Mouse (Mus musculus): Measurements from ENCODE around the gene Eif2b3. TPM values are rescaled to one million over a fixed set of nuclear protein-coding genes. Genes with fewer than 3 reads are reported as not detected.
A peak's percentile ranks its signal among the peaks of the same experiment; 100 is the strongest.

The Eif2b3 gene
- polyA plus RNA-seq, 1 experiment from 2014 or later: 23.6 TPM

DNA sequence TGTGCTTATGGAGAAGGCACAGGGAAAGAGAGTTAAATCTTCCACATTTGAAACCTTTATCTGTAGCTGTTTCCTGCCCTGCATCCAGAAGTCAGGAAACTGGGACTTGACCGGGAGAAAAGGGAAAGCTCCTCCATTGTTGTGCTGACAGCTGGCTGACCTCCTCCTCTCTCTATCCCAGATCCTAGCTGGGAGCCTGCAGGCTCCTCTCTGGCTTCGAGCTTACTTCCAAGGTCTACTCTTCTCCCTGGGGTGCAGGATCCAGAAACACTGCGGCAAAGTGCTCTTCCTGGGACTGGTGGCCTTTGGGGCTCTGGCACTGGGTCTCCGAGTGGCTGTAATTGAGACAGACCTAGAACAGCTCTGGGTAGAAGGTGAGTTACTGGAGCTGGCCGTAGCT, 77.5 kb downstream of the Eif2b3 start:
- WGBS: 15% methylated on average over 5 of the region's 5 CpGs
- peak overlapping the region; percentile 50 for H3K4me3 ChIP-seq (ENCODE audit: low read length)
- H3K9me3 ChIP-seq (replicated peaks; ENCODE audit: control insufficient read depth, low read length): no peaks in the 10 kb centered on the region
- H3K4me1 ChIP-seq (ENCODE audit: control insufficient read depth, insufficient read depth, low read length): 0 out of 2 replicates have a peak, but pooled peaks cover 4% of the 10 kb centered on the region
- H3K27me3 ChIP-seq (ENCODE audit: control insufficient read depth, insufficient read depth, low read length): no peaks in the 10 kb centered on the region
- H3K36me3 ChIP-seq (ENCODE audit: control insufficient read depth, insufficient read depth): no peaks in the 10 kb centered on the region
- H3K27ac ChIP-seq (ENCODE audit: low read length): peak overlapping the region; percentile 61
- H3K9ac ChIP-seq (ENCODE audit: low read length): peak overlapping the region; percentile 63
- no peak for ATAC-seq (replicated peaks; ENCODE audit: extremely low read depth, insufficient read depth, low FRiP score)
- peak overlapping the region; percentile 66 for H3K4me2 ChIP-seq (ENCODE audit: low read depth, low read length)

DNA sequence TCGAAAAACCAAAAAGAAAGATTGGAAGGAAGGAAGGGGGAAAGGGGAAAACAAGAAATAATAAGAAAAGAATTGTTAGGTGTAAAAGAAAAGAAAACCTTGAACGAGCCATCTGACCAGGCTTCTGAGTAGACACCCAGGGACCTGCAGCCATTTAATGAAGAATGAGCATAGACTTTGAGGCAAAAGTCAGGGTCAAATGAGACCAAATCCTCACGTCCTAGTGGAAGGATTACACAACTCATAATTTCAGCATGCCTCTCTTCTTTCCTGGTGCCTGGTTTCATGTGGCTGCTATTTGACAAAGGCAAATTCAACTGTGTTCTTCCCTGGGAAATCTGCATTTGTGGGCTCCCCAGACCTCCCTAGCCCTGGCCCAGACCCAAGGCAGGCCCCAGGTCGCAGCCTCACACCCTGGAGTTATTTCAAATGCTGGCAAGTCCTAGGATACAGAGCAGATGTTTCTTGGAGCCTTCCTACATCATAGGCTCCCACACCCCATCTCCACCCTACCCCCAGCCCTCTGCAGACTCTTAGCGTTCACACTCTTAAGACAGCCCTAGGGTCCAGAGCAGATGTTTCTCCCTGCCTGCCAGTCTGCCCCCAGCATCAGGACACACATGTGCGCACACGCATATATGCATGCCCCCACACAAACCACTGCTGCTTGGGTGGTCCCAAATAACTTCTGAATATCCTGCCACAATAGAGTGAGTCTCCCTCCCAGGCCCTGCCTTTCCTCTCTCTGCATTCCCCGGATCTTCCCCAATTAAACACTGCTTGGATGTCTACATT, 79.0 kb downstream of the Eif2b3 start:
- 0 out of 2 replicates have a peak, but pooled peaks cover 4% of the 10 kb centered on the region for H3K4me1 ChIP-seq (ENCODE audit: control insufficient read depth, insufficient read depth, low read length)
- H3K27ac ChIP-seq (ENCODE audit: low read length): no peak overlapping the region
- no peak for ATAC-seq (replicated peaks; ENCODE audit: extremely low read depth, insufficient read depth, low FRiP score)
- H3K9me3 ChIP-seq (replicated peaks; ENCODE audit: control insufficient read depth, low read length): no peaks in the 10 kb centered on the region
- no peak overlapping the region for H3K9ac ChIP-seq (ENCODE audit: low read length)
- no peak overlapping the region for H3K4me3 ChIP-seq (ENCODE audit: low read length)
- H3K36me3 ChIP-seq (ENCODE audit: control insufficient read depth, insufficient read depth): no peaks in the 10 kb centered on the region
- H3K4me2 ChIP-seq (ENCODE audit: low read depth, low read length): no peak overlapping the region
- 68% methylated on average over 8 of the region's 8 CpGs for WGBS
- H3K27me3 ChIP-seq (ENCODE audit: control insufficient read depth, insufficient read depth, low read length): no peaks in the 10 kb centered on the region

DNA sequence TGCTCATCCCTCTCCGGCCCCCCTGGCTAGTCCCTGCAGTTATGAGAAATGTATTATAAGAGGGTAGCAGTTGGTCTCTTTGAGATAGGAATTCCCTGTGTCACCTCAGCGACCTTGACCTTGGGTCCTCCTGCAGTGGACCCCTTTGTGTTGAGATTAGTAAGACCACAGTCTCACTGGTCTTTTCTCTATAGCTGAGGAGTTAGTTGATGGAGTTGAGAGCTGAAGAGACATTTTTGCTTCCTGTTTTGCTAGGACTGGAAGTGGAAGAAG, 79.5 kb downstream of the Eif2b3 start:
- H3K4me2 ChIP-seq (ENCODE audit: low read depth, low read length): no peak overlapping the region
- H3K4me3 ChIP-seq (ENCODE audit: low read length): no peak overlapping the region
- no peak for ATAC-seq (replicated peaks; ENCODE audit: extremely low read depth, insufficient read depth, low FRiP score)
- H3K9me3 ChIP-seq (replicated peaks; ENCODE audit: control insufficient read depth, low read length): no peaks in the 10 kb centered on the region
- H3K9ac ChIP-seq (ENCODE audit: low read length): no peak overlapping the region
- no peaks in the 10 kb centered on the region for H3K27me3 ChIP-seq (ENCODE audit: control insufficient read depth, insufficient read depth, low read length)
- WGBS: 68% methylated on average over 2 of the region's 2 CpGs
- no peak overlapping the region for H3K27ac ChIP-seq (ENCODE audit: low read length)
- H3K36me3 ChIP-seq (ENCODE audit: control insufficient read depth, insufficient read depth): no peaks in the 10 kb centered on the region
- H3K4me1 ChIP-seq (ENCODE audit: control insufficient read depth, insufficient read depth, low read length): 0 out of 2 replicates have a peak, but pooled peaks cover 4% of the 10 kb centered on the region

DNA sequence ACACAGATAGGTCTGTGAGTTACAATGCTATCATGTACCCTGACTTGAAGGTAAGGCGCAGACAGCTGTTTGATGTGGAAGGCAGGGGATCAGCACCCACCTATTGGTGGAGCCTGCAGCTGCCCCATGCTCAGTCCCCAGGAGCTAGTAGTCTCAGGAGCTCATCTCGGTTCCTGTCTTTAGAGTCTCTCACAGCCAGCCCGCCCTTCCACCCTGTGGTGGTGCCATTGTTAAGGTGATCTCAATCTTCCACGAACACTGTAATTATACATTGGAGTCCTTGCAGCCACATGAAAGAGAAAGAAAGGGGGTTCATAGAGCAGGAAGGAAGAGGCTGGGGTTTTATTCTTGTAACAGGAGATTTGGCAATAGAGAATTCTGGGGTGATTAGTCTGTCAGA, 80.8 kb downstream of the Eif2b3 start:
- Histone ChIP-seq H3K9me3 (replicated peaks; ENCODE audit: control insufficient read depth, low read length) (no peaks in the 10 kb centered on the region), H3K9ac (ENCODE audit: low read length) (no peak overlapping the region), H3K4me3 (ENCODE audit: low read length) (no peak overlapping the region), H3K4me1 (ENCODE audit: control insufficient read depth, insufficient read depth, low read length) (0 out of 2 replicates have a peak, but pooled peaks cover 4% of the 10 kb centered on the region), H3K36me3 (ENCODE audit: control insufficient read depth, insufficient read depth) (no peaks in the 10 kb centered on the region), H3K27me3 (ENCODE audit: control insufficient read depth, insufficient read depth, low read length) (no peaks in the 10 kb centered on the region), H3K27ac (ENCODE audit: low read length) (no peak overlapping the region), H3K4me2 (ENCODE audit: low read depth, low read length) (no peak overlapping the region)
- 78% methylated on average over 4 of the region's 4 CpGs for WGBS
- ATAC-seq (replicated peaks; ENCODE audit: extremely low read depth, insufficient read depth, low FRiP score): no peak

DNA sequence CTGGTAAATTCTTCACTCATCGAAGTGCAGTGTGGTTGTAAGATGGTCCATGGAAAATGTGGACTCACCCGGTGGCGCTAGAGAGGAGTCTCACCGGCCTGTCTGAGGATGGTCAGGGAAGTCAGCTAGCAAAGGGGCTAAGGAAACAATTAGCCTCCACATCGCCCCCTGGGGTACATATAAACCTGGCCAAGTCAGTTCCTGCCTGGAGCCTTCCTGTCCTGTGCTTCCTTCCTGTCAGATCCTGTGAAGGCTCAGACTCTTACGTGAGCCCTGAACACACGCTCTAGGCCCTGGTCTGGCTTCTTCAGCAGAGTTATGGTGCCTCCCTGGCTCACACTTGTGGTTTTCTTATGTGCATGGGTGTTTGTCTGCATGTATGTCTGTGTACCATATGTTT, 82.0 kb downstream of the Eif2b3 start:
- H3K27me3 ChIP-seq (ENCODE audit: control insufficient read depth, insufficient read depth, low read length): no peaks in the 10 kb centered on the region
- WGBS: 51% methylated on average over 7 of the region's 7 CpGs
- no peaks in the 10 kb centered on the region for H3K9me3 ChIP-seq (replicated peaks; ENCODE audit: control insufficient read depth, low read length)
- 0 out of 2 replicates have a peak, but pooled peaks have one; percentile 40 for ATAC-seq (replicated peaks; ENCODE audit: extremely low read depth, insufficient read depth, low FRiP score)
- H3K9ac ChIP-seq (ENCODE audit: low read length): no peak overlapping the region
- no peak overlapping the region for H3K27ac ChIP-seq (ENCODE audit: low read length)
- H3K36me3 ChIP-seq (ENCODE audit: control insufficient read depth, insufficient read depth): no peaks in the 10 kb centered on the region
- 0 out of 2 replicates have a peak, but pooled peaks cover 1% of the 10 kb centered on the region for H3K4me1 ChIP-seq (ENCODE audit: control insufficient read depth, insufficient read depth, low read length)
- no peak overlapping the region for H3K4me2 ChIP-seq (ENCODE audit: low read depth, low read length)
- H3K4me3 ChIP-seq (ENCODE audit: low read length): no peak overlapping the region

DNA sequence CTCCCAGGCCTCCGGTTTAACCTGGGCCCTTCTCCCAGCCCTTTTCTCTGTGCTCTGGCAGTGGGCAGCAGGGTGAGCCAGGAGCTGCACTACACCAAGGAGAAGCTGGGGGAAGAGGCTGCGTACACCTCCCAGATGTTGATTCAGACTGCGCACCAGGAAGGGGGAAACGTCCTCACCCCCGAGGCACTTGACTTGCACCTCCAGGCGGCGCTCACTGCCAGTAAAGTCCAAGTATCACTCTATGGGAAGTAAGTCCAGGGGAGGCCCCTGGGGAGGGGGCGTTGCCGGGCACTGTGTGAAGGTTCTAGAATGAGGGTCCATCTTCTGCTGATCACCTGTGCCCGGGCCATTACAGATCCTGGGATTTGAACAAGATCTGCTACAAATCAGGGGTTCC, 85.5 kb downstream of the Eif2b3 start:
- Histone ChIP-seq H3K36me3 (ENCODE audit: control insufficient read depth, insufficient read depth) (no peaks in the 10 kb centered on the region), H3K4me1 (ENCODE audit: control insufficient read depth, insufficient read depth, low read length) (no peaks in the 10 kb centered on the region), H3K9me3 (replicated peaks; ENCODE audit: control insufficient read depth, low read length) (no peaks in the 10 kb centered on the region), H3K4me3 (ENCODE audit: low read length) (no peak overlapping the region), H3K9ac (ENCODE audit: low read length) (no peak overlapping the region), H3K27me3 (ENCODE audit: control insufficient read depth, insufficient read depth, low read length) (no peaks in the 10 kb centered on the region), H3K4me2 (ENCODE audit: low read depth, low read length) (no peak overlapping the region), H3K27ac (ENCODE audit: low read length) (no peak overlapping the region)
- ATAC-seq (replicated peaks; ENCODE audit: extremely low read depth, insufficient read depth, low FRiP score): no peak
- 73% methylated on average over 10 of the region's 10 CpGs for WGBS

DNA sequence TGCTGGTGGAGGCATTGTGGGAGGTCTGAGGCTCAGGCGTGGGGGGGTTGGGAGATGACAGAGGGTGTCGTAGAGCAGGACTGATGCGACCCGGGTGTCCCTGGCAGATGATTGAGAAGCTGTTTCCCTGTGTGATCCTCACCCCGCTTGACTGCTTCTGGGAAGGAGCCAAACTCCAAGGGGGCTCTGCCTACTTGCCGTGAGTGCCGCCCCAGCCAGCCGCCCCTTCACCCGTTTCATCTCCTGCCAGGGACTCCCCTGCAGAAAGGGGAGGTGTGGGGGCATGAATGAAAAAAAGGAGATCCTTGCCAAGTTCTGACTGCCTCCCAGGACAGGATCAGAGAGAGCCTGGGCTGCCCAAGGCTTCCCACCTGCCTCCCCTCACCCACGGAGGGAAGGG, 85.9 kb downstream of the Eif2b3 start:
- no peak overlapping the region for H3K9ac ChIP-seq (ENCODE audit: low read length)

DNA sequence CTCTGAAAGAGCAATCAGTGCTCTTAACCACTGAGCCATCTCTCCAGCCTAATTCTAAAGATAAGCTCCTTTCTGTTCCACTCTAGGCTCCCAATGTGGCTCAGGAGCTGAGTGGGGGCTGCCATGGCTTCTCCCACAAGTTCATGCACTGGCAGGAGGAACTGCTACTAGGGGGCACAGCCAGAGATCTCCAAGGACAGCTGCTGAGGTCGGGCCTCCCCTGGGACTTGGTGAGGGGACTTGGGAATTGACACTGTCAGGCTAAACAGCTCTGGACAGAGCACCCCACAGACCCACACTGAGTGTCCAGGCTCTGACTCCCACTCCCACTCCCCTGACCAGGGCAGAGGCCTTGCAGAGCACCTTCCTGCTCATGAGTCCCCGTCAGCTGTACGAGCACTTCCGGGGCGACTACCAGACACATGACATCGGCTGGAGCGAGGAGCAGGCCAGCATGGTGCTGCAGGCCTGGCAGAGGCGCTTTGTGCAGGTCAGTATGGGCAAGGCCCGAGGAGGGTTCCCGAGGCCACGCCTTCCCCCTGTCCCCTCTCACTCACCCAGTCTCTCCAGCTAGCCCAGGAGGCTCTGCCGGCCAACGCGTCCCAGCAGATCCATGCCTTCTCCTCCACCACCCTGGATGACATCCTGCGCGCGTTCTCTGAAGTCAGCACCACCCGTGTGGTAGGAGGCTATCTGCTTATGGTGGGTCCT, 88.8 kb downstream of the Eif2b3 start:
- Histone ChIP-seq H3K9ac (ENCODE audit: low read length) (no peak overlapping the region), H3K9me3 (replicated peaks; ENCODE audit: control insufficient read depth, low read length) (no peaks in the 10 kb centered on the region), H3K4me3 (ENCODE audit: low read length) (no peak overlapping the region), H3K27me3 (ENCODE audit: control insufficient read depth, insufficient read depth, low read length) (no peaks in the 10 kb centered on the region), H3K27ac (ENCODE audit: low read length) (no peak overlapping the region), H3K4me1 (ENCODE audit: control insufficient read depth, insufficient read depth, low read length) (no peaks in the 10 kb centered on the region), H3K4me2 (ENCODE audit: low read depth, low read length) (no peak overlapping the region), H3K36me3 (ENCODE audit: control insufficient read depth, insufficient read depth) (no peaks in the 10 kb centered on the region)
- ATAC-seq (replicated peaks; ENCODE audit: extremely low read depth, insufficient read depth, low FRiP score): no peak
- WGBS: 86% methylated on average over 18 of the region's 18 CpGs

More for the DNA sequence above, 85.9 kb downstream of the Eif2b3 start:
- Histone ChIP-seq H3K36me3 (ENCODE audit: control insufficient read depth, insufficient read depth) (no peaks in the 10 kb centered on the region), H3K4me2 (ENCODE audit: low read depth, low read length) (no peak overlapping the region), H3K4me3 (ENCODE audit: low read length) (no peak overlapping the region), H3K9me3 (replicated peaks; ENCODE audit: control insufficient read depth, low read length) (no peaks in the 10 kb centered on the region), H3K4me1 (ENCODE audit: control insufficient read depth, insufficient read depth, low read length) (no peaks in the 10 kb centered on the region), H3K27me3 (ENCODE audit: control insufficient read depth, insufficient read depth, low read length) (no peaks in the 10 kb centered on the region), H3K27ac (ENCODE audit: low read length) (no peak overlapping the region)
- no peak for ATAC-seq (replicated peaks; ENCODE audit: extremely low read depth, insufficient read depth, low FRiP score)
- 57% methylated on average over 10 of the region's 10 CpGs for WGBS

DNA sequence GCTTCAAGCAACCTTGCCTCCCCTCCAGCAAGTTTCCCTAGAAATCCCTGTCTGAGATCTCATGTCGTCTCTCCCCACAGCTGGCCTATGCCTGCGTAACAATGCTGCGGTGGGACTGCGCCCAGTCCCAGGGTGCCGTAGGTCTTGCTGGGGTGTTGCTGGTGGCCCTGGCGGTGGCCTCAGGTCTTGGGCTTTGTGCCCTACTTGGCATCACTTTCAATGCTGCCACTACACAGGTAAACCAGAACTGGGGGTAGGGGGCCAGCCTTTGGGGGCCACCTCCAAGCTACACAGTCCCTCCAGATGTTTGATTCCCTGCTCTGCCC, 89.3 kb downstream of the Eif2b3 start:
- no peak overlapping the region for H3K27ac ChIP-seq (ENCODE audit: low read length)

More for the DNA sequence above, 89.3 kb downstream of the Eif2b3 start:
- H3K4me1 ChIP-seq (ENCODE audit: control insufficient read depth, insufficient read depth, low read length): no peaks in the 10 kb centered on the region
- WGBS: 94% methylated on average over 6 of the region's 6 CpGs
- H3K9ac ChIP-seq (ENCODE audit: low read length): no peak overlapping the region
- no peaks in the 10 kb centered on the region for H3K36me3 ChIP-seq (ENCODE audit: control insufficient read depth, insufficient read depth)
- H3K27me3 ChIP-seq (ENCODE audit: control insufficient read depth, insufficient read depth, low read length): no peaks in the 10 kb centered on the region
- no peak for ATAC-seq (replicated peaks; ENCODE audit: extremely low read depth, insufficient read depth, low FRiP score)
- no peak overlapping the region for H3K4me2 ChIP-seq (ENCODE audit: low read depth, low read length)
- H3K4me3 ChIP-seq (ENCODE audit: low read length): no peak overlapping the region
- no peaks in the 10 kb centered on the region for H3K9me3 ChIP-seq (replicated peaks; ENCODE audit: control insufficient read depth, low read length)

All from heart, embryonic 16.5 days (tissue).